Mouse (Mus musculus) CH12.LX (cell line): ENCODE results near the gene Stox2.
"Not testable (repeated sequence)": the region's sequence is repeated elsewhere in the genome, so short reads cannot be mapped to it uniquely, and the experiment has no call there.

ENCODE experiments used
- CTCF ChIP-seq, 2 experiments: IDR thresholded peaks in 1 of 2; conservative IDR thresholded peaks in 1 of 2; 2 replicates each; pipeline ENCODE4 v1.5.1; 2011 to 2012; ENCODE audit warnings: low read depth in 2 of 2, low read length in 2 of 2, improper control_type of control experiment in 1 of 2, inconsistent platforms in 1 of 2, mild to moderate bottlenecking in 1 of 2, moderate library complexity in 1 of 2
- E2F4 ChIP-seq: IDR thresholded peaks from 2 replicates; pipeline ENCODE4 v1.6.1; 2011; ENCODE audit warnings: low read depth, low read length, improper control_type of control experiment; ENCODE audit not compliant: insufficient replicate concordance
- EP300 ChIP-seq: IDR thresholded peaks from 2 replicates; pipeline ENCODE4 v1.6.1; 2011; ENCODE audit warnings: low read length, improper control_type of control experiment
- USF2 ChIP-seq: conservative IDR thresholded peaks from 2 replicates; pipeline ENCODE4 v1.6.1; 2011; ENCODE audit warnings: low read depth, low read length, improper control_type of control experiment

GRCm38 (mm10) chr8:47414258-47414525, 32.0 kb downstream of the Stox2 start:
- TF ChIP-seq CTCF (conservative IDR thresholded peaks at IDR 0.05 in 1 of 2, IDR thresholded peaks at IDR 0.05 in 1 of 2; ENCODE audit: low read depth in 2 of 2, low read length in 2 of 2); EP300; USF2; E2F4: not testable (repeated sequence)
